Mouse (Mus musculus): Measurements from ENCODE around the gene Vamp5.

The Vamp5 gene

DNA sequence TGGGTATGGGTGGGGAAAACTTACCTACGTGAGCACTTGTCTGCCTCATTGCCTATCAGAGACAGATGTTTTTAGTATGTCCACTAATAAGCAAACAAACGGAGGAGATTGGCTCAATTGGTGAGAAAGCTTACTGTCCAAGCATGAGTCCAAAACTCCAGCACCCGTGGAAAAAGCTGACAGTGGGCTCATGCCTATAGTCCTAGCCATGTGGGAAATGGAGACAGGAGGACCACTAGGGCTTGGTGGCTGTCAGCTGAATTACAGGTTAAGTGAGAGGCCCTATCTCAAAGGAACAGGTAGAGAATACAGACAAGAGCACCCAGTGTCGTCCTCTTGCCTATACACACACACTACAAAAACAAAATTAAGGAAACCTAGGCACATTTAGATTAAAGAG is 34.0 kb downstream of the Vamp5 start:
- DNase-seq (ENCODE audit: low read depth, low spot score) = no peak

DNA sequence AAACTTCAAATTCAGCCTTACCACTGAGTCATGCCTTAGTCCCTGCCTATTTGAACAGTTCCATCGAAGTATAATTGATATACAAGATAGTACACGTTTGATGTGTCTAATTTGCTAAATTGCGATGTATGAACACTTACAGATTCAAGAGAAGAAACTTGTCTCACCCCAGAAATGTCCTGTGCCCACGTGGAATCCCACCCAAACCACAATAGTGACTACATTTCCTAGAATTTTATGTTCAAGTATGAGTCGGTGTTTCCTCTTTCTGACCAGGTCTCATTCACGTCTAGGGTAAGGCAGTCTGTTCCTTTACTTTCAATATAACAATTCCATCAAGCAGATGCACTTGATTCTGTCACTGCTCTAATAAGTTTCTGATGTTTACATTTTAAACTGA is 34.6 kb downstream of the Vamp5 start:
- DNase-seq (ENCODE audit: low read depth, low spot score) = no peak

DNA sequence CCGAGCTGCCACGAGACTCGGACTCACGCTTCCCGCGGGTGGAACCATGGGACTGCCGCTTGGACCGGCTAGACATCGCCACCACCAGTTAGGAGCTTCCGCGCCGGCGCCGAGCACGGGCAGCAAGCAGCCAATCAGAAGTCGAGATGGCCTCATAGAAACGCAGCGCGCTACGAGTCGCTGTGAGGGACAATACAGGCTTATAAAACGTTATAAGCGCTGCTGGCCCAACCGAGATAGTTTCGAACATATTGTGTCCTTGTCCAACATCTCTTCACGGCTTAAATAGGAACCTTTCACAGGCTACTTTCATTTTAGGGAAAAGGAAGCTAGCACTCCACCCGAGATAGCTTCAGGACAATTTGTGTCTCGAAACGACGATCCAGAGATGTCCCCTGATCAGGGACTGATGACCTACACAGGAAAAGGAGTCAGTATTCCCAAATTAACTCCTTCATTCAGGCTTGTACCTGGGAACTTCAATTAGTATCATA is 35.1 kb downstream of the Vamp5 start, which contains the start of gene Usp39:
Usp39 (minus strand) TSS at position 111 of the 494 bp plus-strand sequence.
- DNase-seq (ENCODE audit: low read depth, low spot score) = peak; percentile 80

DNA sequence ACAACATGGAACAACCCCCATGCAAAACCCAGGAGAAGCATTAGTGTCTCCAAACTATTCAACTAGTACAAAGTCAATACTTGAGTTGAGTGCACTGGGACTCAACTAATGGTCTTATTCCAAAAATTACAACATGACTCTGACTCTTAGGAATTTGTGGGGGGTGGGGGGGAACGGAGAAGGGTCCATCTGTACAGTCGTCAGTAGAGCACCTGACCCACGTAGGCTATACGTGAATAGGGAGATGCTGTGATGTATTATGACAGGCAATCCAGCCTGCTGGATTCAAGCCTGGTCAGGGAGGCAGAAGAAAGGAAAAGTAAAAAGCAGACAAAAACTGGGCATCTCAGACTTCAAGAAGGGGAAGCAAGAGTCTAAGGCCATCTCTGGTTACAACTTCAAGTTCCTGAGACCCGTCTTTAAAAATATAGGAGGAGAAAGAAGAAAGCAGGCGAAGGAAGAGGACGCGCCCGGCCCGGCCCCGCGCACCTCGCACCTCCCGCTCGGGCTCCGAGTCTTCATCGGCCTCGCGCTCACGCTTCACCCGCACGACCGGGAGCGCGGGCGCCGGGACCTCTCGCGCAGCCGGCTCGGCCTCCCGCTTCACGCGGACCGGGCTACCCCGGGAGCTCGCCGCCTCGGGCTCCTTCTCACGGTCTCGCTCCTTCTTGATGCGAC is 35.7 kb downstream of the Vamp5 start:
- DNase-seq (ENCODE audit: low read depth, low spot score) = no peak

- no peak for DNase-seq (ENCODE audit: low read depth, low spot score)
These were observed 39.8 kb downstream of the Vamp5 start for GRCm38 (mm10) chr6:72340481-72340880.

DNA sequence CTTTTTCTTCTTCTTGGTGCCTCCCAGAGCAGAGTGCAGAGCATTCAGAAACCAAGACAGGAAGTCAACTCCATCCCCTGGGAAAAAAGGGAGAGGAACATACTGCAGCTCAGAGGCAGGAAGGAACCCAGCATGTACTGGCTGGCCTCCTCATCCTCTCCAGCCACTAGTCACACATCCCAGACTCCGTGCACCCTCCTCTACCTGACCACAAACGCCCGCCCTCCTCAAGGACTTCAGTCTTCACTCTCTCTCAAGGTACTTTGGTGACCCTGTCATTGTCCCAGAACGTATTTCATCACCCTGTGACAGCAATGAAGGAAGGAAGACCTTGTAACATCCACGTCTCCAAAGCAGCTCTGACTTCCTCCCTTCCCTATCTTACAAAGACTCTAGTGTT is 47.2 kb downstream of the Vamp5 start:
- DNase-seq (ENCODE audit: low read depth, low spot score) = no peak

- DNase-seq (ENCODE audit: low read depth, low spot score) = no peak
These were observed 50.1 kb downstream of the Vamp5 start for GRCm38 (mm10) chr6:72330133-72330532.

DNA sequence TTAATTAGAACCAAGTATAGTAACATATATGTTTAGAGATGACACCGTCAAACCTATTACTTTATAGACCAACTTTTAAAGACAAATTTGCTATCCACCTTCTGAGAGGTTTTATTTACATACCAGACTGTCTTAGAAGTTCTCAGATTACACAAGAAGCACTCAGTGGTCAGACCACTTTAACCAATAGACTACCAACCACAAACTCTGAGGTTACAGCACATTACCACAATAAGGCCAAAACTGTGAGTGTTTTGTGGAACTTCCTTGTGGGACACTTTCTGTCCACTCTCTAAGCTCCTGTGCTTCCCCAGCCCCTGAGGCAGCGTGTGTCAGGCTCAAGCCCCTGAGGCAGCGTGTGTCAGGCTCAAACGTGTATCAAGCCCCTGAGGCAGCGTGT is 51.2 kb downstream of the Vamp5 start:
- no peak for DNase-seq (ENCODE audit: low read depth, low spot score)

- no peak for DNase-seq (ENCODE audit: low read depth, low spot score)
These were observed 54.0 kb downstream of the Vamp5 start for GRCm38 (mm10) chr6:72326274-72326673.

GRCm38 (mm10) chr6:72323786-72324508 is 56.3 kb downstream of the Vamp5 start:
- DNase-seq (ENCODE audit: low read depth, low spot score) = no peak

GRCm38 (mm10) chr6:72322936-72323335 is 57.3 kb downstream of the Vamp5 start:
- no peak for DNase-seq (ENCODE audit: low read depth, low spot score)

DNA sequence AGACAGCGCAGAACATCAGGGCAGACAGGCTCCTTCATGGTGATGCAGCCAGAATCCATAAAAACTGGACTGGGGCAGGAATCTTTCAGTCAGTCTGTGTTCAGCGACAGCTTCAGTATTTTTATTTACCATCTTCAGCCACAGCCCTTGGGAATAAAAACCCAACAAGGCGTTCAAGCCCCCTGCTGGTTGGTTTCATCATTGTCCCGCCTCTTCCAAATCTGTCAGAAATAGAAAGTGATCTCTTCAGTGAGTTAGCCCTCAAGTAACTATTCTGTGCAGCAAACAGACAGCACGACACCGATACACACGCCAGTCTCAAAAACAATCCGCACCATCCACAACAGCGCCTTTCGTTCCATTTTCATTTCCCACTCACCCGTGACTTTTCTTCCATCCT is 61.2 kb downstream of the Vamp5 start:
- DNase-seq (ENCODE audit: low read depth, low spot score) = peak; percentile 11

All from WW6 (cell line).